In the genomic region with DNA sequence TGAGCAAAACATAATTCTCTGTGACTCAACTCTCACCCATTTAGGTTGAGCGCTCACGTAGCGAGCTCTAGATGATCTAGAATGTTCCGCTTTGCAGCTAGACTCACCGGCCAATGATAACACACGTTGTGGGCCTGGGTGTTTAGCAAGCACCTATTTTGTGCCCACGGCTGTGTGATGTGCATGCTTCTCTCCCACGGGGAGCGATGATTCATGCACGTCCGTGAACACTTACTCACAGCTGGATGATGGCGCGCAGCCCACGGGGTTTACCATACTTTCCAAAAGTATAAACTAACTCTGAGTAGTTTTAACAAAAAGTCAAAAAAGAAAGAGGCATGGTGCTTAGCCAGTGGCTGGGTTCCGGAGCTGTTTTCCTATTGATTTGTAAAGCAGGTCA, we compare ENCODE assay signal across 21 mouse cellular contexts.
A peak's percentile ranks its signal among the peaks of the same experiment; 100 is the strongest.
DNase-seq lines count a peak whose midpoint lies in the region; TF ChIP-seq lines count a peak whose summit lies in the region.
"Had no signal": no experiment of that assay in that cellular context is flagged by ENCODE, and none has a peak within 500 bp of the region (broad histone marks: within the 10 kb centered on the region; RNA-seq: fewer than 3 reads in every experiment).

No protein-coding gene starts in this region.

- H3K4me3 ChIP-seq in gastrocnemius, adult 2 months, result no peak overlapping the region
- H3K4me3 ChIP-seq: heart, embryonic 13.5 days; intestine, embryonic 15.5 days; limb, embryonic 10.5 days; midbrain, embryonic 12.5 days; neural tube, embryonic 13.5 days had no signal

- intact Hi-C loops in gastrocnemius, adult 2 months (cut with DNase I), result no loop called here

- H3K27ac ChIP-seq in gastrocnemius, adult 2 months, result no peak overlapping the region
- H3K27ac ChIP-seq: heart, embryonic 13.5 days; hindbrain, embryonic 14.5 days; intestine, embryonic 15.5 days; limb, embryonic 10.5 days; midbrain, embryonic 12.5 days; neural tube, embryonic 13.5 days had no signal

- TF ChIP-seq CTCF in gastrocnemius, adult 2 months (IDR thresholded peaks at IDR 0.05), result no peak

- DNase-seq in gastrocnemius, adult 2 months, result peak; percentile 19
- DNase-seq in gastrocnemius, adult 18-20 months (ENCODE audit: low spot score), result no peak
- DNase-seq in lung, postnatal 14 days, result peak; percentile 8
- DNase-seq in lung, postnatal 4 days, result no peak
- DNase-seq in brain, adult 2 months (ENCODE audit: low read depth, low spot score), result peak; percentile 84
- DNase-seq in left cerebral cortex, adult 9 months (ENCODE audit: low spot score in 2 of 2), result peak; percentile 45 to 65
- no peak for DNase-seq in thymus, postnatal 36 days
- DNase-seq in adrenal gland, postnatal 4 days (ENCODE audit: low spot score in 2 of 2), result no peak
- DNase-seq: adrenal gland, postnatal 25 days; cerebellum, adult 2 months; cerebellum, postnatal 36 days; kidney, adult 9 months; kidney, postnatal 25 days; lung, adult 18-20 months; thymus, postnatal 14 days had no signal

Comparison
In these comparisons a context has a peak if more than half of its experiments do, and no peak if none do; other contexts are left out.
1. DNase-seq: peak in gastrocnemius, adult 2 months (single experiment), lung, postnatal 14 days (single experiment), brain, adult 2 months (single experiment) and left cerebral cortex, adult 9 months (2 of 2); none in gastrocnemius, adult 18-20 months (single experiment), lung, postnatal 4 days (0 of 2), thymus, postnatal 36 days (0 of 2) and adrenal gland, postnatal 4 days (0 of 2).